Mouse (Mus musculus) mouse embryonic stem cell (cell line): ENCODE results near the gene Vgf.

Experiments
- in situ Hi-C, 2 experiments: fragments of 300-500 bp; cut with MboI; formaldehyde crosslinking; loops; 1 replicate in 1 of 2; 3 replicates in 1 of 2; pipeline ENCODE4 v1.14.3; 2019 to 2020; ENCODE audit warnings: low sequenced_read_pairs in 2 of 2, low pct_unique_long_range_greater_than_20kb in 1 of 2, mixed read lengths in 1 of 2; ENCODE audit not compliant: unreplicated experiment in 1 of 2

Vgf gene

GRCm38 (mm10) chr5:137026092-137026491 lies at the start of gene Vgf:
Gene Vgf (plus strand): TSS chr5:137026392.
- in situ Hi-C loops, result loop anchor here in 1 of 2 experiments (5.0 kb wide), 1 partner anchor 81 kb away; no protein-coding TSS in a partner anchor

- in situ Hi-C loops, result loop anchor here in 1 of 2 experiments (10.0 kb wide), 1 partner anchor 53 kb away; no protein-coding TSS in a partner anchor
Measured at GRCm38 (mm10) chr5:136977769-136978168, 48.4 kb upstream of the Vgf start.

GRCm38 (mm10) chr5:136979762-136980161 lies 46.4 kb upstream of the Vgf start:
- in situ Hi-C loops, result loop anchor here in 1 of 2 experiments (10.0 kb wide), 1 partner anchor 55 kb away; no protein-coding TSS in a partner anchor

- in situ Hi-C loops, result no loop called here
Measured at GRCm38 (mm10) chr5:136980974-136981373, 45.2 kb upstream of the Vgf start.

- in situ Hi-C loops, result no loop called here
Measured at GRCm38 (mm10) chr5:136982338-136982930, 43.8 kb upstream of the Vgf start.

- in situ Hi-C loops, result no loop called here
Measured at GRCm38 (mm10) chr5:136984828-136985227, 41.4 kb upstream of the Vgf start.

- in situ Hi-C loops, result no loop called here
Measured at GRCm38 (mm10) chr5:136986695-136987137, 39.5 kb upstream of the Vgf start, which contains the start of gene Plod3. Gene Plod3 (plus strand): TSS chr5:136987019.

- in situ Hi-C loops, result no loop called here
Measured at GRCm38 (mm10) chr5:136987138-136987933, 38.9 kb upstream of the Vgf start.

GRCm38 (mm10) chr5:136987934-136988271 lies 38.3 kb upstream of the Vgf start, which contains the start of gene Znhit1:
Gene Znhit1 (minus strand): TSS chr5:136988021.
- in situ Hi-C loops, result no loop called here

GRCm38 (mm10) chr5:136988420-136988819 lies 37.8 kb upstream of the Vgf start:
- in situ Hi-C loops, result no loop called here

GRCm38 (mm10) chr5:136989801-136990200 lies 36.4 kb upstream of the Vgf start:
- in situ Hi-C loops, result no loop called here

- in situ Hi-C loops, result no loop called here
Measured at GRCm38 (mm10) chr5:136999449-136999848, 26.7 kb upstream of the Vgf start.

- in situ Hi-C loops, result no loop called here
Measured at GRCm38 (mm10) chr5:137000612-137001011, 25.6 kb upstream of the Vgf start.

- in situ Hi-C loops, result no loop called here
Measured at GRCm38 (mm10) chr5:137007276-137007675, 18.9 kb upstream of the Vgf start.

GRCm38 (mm10) chr5:137009988-137010387 lies 16.2 kb upstream of the Vgf start:
- in situ Hi-C loops, result loop anchor here in 1 of 2 experiments (5.0 kb wide), 1 partner anchor 87 kb away; no protein-coding TSS in a partner anchor

GRCm38 (mm10) chr5:137012401-137012950 lies 13.7 kb upstream of the Vgf start:
- in situ Hi-C loops, result loop anchor here in 1 of 2 experiments (5.0 kb wide), 1 partner anchor 85 kb away; no protein-coding TSS in a partner anchor

- in situ Hi-C loops, result no loop called here
Measured at GRCm38 (mm10) chr5:137015913-137016312, 10.3 kb upstream of the Vgf start.

- in situ Hi-C loops, result no loop called here
Measured at GRCm38 (mm10) chr5:137024318-137024717, 1.9 kb upstream of the Vgf start.

- in situ Hi-C loops, result loop anchor here in 1 of 2 experiments (5.0 kb wide), 1 partner anchor 82 kb away; no protein-coding TSS in a partner anchor
Measured at GRCm38 (mm10) chr5:137025132-137025531, 1.1 kb upstream of the Vgf start.
